Mouse (Mus musculus) layer of hippocampus, adult 2 months (tissue): ENCODE data around the gene Arfgap2. TPM values are rescaled to one million over a fixed set of nuclear protein-coding genes. Genes with fewer than 3 reads are reported as not detected.
"Not testable (repeated sequence)": the region's sequence is repeated elsewhere in the genome, so short reads cannot be mapped to it uniquely, and the experiment has no call there.

Experiments
- DNase-seq, 2 experiments: peaks; one replicate each; pipeline ENCODE4 v3.0.0; 2022; ENCODE audit warnings: low spot score in 2 of 2
- H3K27ac ChIP-seq: fragments of 200-600 bp; 2 replicates; pipeline ENCODE4 v1.8.1; 2022
- H3K4me3 ChIP-seq: fragments of 200-600 bp; 2 replicates; pipeline ENCODE4 v1.8.1; 2022; ENCODE audit warnings: mild to moderate bottlenecking
- CTCF ChIP-seq: fragments of 200-600 bp; conservative IDR thresholded peaks from 2 replicates; pipeline ENCODE4 v1.8.1; 2022; ENCODE audit warnings: antibody characterized with exemption, mild to moderate bottlenecking, moderate library complexity
- long read RNA-seq, 2 experiments: library from polyadenylated mRNA; stranded (forward); transcript quantifications; one replicate each; pipeline ENCODE4 v2.0.0; 2021; ENCODE audit warnings: borderline mapping rate in 2 of 2
- total RNA-seq, 2 experiments: library from RNA; stranded (reverse); gene quantifications; 2 replicates each; pipeline ENCODE4 v1.2.3; 2021

The Arfgap2 gene
- total RNA-seq, result 10 to 100 TPM; 75.6 to 81.3 TPM
- long read RNA-seq, experiment 1, transcript Arfgap2-202 (16 exons, 3,068 nt), result major isoform, 72 of 93 reads
- long read RNA-seq, experiment 1, partial matches to known transcripts, result 11 of 93 reads
- long read RNA-seq, experiment 1, other reads (novel, unspliced or antisense), result 10 of 93 reads
- long read RNA-seq, experiment 2, transcript Arfgap2-202 (16 exons, 3,068 nt), result major isoform, 100 of 120 reads
- long read RNA-seq, experiment 2, partial matches to known transcripts, result 9 of 120 reads
- long read RNA-seq, experiment 2, other reads (novel, unspliced or antisense), result 11 of 120 reads

DNA sequence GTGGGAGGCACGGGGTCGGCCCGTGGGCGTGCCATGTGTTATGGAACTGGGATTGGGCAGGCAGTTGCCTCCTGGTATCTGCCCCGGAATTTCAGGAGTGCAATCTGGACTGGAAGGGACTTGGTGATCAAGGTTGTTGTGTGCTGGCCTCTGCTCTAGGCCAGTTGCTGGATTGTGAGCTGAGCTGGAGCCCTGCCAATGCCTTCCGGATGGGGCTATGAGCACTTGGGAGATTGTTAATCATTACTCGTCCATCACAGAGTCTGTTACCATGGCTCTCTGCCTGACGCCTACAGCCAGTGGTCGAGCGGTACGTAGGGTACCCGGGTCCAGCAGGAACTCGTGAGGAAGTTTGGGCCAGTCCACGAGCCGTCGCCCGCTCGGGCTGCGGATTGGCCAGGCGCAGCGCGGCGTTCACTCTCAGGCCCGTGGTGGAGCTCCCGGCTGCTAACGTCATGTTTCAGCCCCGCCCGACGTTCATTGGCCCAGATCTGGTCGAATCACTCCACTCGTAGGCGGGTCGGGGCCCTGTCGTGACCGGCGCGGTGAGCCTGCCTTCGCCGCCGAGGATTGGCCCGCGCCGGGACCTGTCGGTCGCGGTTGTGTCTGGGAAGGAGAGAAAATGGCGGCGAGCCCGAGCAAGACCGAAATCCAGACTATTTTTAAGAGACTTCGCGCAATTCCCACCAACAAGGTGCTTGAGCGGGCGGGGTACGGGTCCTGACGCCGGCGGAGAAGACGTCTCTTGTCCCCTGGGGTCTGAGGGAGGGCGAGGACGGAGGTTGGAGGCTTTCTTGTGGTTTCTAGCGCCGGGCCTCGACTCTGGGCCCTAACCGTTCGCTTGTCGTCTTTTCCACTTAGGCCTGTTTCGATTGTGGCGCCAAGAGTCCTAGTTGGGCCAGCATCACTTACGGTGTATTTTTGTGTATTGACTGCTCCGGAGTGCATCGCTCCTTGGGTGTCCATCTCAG is at the start of gene Arfgap2:
Arfgap2 (plus strand) TSS at position 264 of the 971 bp plus-strand sequence.
- Histone ChIP-seq H3K27ac (peak within 1 kb of the TSS; percentile 97), H3K4me3 (peak within 1 kb of the TSS; percentile 62)
- DNase-seq, result peak; percentile 97 to 98
- TF ChIP-seq CTCF, result no peak

DNA sequence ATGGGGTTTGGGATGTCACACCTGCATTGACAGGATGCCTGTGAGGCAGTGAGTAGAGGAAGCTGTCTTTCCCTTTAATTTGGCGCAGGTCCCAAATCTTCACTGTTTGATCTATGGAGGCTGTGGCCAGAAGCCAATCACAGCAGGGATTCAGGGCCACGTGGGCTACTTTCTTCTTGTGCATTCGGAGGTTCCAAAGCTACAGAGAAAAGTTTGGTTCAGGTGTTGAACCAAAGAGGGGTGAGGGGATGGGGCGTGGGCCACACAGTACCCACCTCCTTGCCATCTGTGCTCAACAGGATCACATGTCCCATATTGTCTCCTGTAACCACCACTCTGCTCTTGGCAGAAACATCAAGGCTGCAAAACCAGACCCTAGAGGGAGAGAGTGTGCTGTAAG is 47.7 kb upstream of the Arfgap2 start:
- DNase-seq, result no peak
- TF ChIP-seq CTCF, result no peak
- H3K27ac ChIP-seq, result peak overlapping the region; percentile 28; the same call in 1 of the 2 replicates
- no peak overlapping the region for H3K4me3 ChIP-seq

DNA sequence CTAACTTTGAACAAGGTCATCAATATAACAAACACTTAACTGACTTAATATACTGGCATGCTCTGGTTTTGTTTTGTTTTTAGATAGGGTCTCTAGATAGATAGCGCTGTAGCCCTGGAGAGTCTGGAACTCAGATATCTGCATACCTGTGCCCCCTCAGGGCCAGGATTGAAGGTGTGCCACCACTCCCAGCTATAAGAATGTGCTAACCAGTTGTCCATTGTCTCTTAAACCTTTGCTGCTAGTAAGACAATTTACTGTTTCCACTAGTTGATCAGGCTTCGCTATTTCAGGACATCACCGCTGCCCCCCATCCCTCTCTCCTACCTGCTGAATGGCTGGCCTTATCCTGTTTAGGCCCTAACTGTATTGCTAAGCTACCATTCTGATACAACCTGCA is 44.3 kb upstream of the Arfgap2 start:
- Histone ChIP-seq H3K4me3 (no peak overlapping the region), H3K27ac (no peak overlapping the region)
- no peak for TF ChIP-seq CTCF
- DNase-seq, result no peak

DNA sequence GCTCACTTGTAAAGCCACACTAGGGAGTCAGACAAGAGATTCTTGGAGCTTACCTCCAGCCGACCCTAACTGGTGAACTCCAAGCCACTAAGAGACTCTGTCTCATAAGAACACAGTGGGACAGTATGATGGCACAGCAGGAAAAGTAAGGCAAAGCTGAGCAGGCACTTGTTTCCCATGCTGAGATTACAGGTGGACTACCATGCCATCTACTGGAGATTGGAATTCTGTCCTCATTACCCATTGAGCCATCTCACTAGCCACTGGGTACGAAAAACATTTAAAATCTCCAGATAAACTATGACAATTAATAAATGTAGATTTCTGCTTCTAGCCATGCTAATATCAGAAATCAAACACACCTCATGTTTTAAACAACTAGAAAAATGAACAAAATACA is 41.2 kb upstream of the Arfgap2 start:
- TF ChIP-seq CTCF, result peak; percentile 71
- DNase-seq, result no peak
- no peak overlapping the region for H3K27ac ChIP-seq

DNA sequence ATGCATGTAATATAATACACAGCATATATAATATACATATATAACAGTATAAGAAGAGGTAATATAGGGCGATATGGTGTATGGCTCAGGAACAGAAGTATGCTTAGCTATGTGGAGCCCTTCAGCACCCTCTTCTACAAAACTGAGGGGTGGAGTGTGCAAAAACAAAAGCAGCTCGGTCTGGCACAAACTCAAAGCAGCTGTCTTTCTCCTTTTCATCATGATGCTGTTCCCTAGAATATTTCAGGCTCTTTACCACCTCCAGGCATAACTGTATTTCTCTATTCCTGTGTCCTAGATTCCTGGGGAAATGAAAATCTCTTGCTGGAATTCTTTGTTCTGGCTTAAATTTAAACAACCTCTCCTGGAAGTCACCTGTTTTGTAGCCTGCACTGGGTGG is 35.0 kb upstream of the Arfgap2 start:
- TF ChIP-seq CTCF, result no peak
- no peak overlapping the region for H3K27ac ChIP-seq

More for the DNA sequence above, 41.2 kb upstream of the Arfgap2 start:
- H3K4me3 ChIP-seq, result no peak overlapping the region

DNA sequence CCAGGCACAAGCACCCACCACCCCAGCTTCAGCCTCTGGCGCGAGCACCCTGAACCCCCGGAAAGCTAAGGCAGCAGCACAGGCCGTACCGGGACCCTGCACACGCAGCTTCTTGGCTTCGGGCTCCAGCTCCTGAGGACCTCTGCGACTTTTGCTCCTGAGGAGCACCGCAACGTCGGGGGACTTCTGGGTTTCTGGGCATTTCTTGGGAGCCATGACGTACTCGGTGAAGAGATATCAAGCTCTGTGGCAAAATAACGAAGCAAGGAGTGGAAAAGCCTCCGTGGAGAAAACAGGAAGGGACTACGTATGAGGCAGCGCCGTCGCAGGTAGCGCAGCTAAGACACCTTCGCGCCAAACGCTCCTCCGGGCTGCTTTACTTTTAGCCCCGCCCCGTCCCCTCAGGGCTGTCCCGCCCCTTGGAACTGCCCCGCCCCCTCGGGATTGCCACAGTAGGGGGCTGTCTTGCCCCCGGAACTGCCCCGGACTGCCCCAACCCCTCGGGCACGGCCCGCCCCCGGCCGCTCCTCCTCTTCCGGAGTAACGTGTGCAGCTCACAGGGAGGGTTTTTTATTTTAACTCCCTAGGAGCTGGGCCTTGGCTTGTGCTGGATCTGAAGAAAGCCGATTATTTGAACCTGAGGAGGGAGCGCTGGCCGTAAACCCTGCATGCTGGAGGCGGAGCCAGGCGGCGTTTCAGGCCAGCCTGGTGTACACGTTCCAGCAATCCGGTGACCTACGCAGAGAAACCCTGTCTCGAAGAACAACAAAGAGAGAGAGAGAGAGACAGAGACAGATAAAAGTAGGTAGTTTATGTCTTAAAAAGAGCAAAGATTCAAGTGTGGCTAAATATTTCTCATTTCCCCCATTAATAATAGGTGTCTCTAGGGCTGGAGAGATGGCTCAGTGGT is 27.9 kb upstream of the Arfgap2 start, which contains the start of gene Ddb2:
Ddb2 (minus strand) TSS at position 382 of the 910 bp plus-strand sequence.
- Histone ChIP-seq H3K4me3 (peak within 1 kb of the TSS; percentile 89), H3K27ac (peak within 1 kb of the TSS; percentile 87)
- peak; percentile 91 for DNase-seq
- no peak for TF ChIP-seq CTCF

More for the DNA sequence above, 35.0 kb upstream of the Arfgap2 start:
- DNase-seq, result no peak
- no peak overlapping the region for H3K4me3 ChIP-seq

DNA sequence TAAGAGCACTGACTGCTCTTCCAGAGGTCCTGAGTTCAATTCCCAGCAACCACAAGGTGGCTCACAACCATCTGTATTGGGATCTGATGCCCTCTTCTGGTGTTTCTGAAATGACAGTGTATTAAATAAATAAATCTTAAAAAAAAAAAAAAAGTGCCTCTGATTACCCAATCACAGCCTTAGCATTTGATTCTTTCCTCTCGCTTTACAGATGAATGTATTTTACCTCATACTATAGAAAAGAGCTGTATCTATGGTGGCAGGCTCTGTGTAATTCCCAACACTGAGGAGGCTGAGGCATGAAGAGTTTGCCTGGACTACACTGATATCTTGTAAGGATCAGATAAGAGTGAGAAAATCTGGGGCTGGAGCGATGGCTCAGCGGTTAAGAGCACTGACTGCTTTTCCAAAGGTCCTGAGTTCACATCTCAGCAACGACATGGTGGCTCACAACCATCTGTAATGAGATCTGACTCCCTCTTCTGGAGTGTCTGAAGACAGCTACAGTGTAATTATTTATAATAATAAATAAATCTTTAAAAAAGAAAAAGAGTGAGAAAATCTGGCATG is 27.2 kb upstream of the Arfgap2 start:
- peak overlapping the region; percentile 87 for H3K27ac ChIP-seq
- not testable (repeated sequence) for DNase-seq
- H3K4me3 ChIP-seq, result peak overlapping the region; percentile 89
- peak; percentile 73 for TF ChIP-seq CTCF

DNA sequence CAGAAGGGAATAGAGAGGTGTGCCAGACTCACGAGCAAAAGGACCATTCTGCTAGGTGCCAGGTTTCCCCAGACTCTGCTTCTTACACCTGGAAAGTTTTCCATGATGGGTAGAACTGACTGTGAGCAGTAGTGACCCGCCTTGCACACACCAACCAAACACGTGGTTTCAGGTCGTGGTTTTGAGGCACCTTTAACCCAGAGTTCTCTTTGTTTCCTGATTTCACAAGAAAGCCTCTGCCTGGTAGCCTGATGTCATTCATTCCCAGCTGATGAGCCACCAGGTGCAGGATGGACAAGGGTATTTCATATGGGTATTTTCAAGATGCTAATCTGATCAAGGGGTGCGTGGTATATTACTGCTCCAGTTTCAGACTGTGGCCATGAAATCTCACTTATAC is 22.2 kb upstream of the Arfgap2 start:
- no peak for DNase-seq
- no peak for TF ChIP-seq CTCF
- Histone ChIP-seq H3K4me3 (no peak overlapping the region), H3K27ac (no peak overlapping the region)

DNA sequence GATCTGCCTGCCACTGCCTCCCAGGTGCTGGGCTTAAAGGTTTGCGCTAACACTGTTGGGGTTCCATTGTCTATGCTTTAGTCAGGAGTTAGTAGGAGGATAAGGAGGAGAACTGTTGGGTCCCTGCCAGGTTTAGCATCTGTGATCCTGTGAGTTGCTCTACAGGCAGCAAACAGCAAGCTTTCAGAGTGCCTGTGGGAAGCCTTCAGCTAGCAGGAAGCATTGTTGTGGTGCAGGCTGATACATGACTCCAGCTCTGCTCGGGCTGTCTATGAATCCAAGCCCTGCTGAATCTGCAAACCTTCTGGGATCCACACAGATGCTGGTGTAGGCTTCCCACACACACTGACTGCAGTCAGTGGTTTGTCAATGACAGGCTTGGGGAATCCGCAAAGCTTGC is 21.4 kb upstream of the Arfgap2 start:
- peak; percentile 75 to 89 for DNase-seq
- Histone ChIP-seq H3K27ac (peak overlapping the region; percentile 46; the same call in 1 of the 2 replicates), H3K4me3 (no peak overlapping the region)
- TF ChIP-seq CTCF, result no peak

DNA sequence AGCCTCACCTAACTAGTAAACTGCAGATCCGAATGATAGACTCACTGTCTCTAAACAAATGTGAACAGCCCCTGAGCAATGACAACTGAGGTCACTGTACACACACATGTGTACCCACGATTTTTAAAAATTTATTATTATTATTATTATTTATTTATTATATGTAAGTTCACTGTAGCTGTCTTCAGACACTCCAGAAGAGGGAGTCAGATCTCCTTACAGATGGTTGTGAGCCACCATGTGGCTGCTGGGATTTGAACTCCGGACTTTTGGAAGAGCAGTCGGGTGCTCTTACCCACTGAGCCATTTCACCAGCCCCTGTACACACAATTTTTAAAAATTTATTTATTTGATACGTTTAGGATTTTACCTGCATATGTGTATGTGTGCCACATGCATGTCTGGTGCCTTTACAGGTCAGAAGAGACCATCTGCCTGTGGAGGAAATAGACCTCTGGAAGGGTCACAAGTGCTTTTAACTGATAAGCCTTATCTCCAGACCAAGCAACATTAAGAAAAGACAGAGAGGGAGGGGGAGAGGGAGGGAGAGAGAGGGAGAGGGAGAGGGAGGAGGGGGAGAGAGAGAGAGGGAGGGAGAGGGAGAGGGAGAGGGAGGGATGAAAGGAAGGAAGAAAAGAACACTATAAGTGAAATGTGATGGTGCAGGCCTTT is 20.1 kb upstream of the Arfgap2 start:
- no peak for TF ChIP-seq CTCF
- DNase-seq, result no peak
- no peak overlapping the region for H3K4me3 ChIP-seq
- H3K27ac ChIP-seq, result peak overlapping the region; percentile 11; the same call in 1 of the 2 replicates

DNA sequence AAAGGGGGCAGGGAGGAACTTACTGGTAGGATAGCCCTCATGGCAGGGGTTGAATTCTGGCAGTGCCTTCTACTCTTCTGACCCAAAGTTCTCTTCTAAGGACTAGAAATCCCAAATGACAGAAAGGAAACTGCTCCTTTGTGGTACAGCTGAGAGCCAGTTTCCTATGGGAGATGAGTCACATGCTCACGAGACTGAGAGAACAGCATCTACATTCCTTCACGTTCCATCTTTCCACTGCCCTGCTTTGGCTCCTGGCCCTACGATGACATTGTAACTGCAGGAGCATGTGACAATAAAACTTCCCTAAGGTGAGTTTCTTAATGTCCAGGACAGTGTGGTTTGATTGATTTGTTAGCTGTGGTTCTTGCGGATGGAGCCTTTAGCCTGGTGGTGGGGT is 16.4 kb upstream of the Arfgap2 start:
- no peak for DNase-seq
- no peak for TF ChIP-seq CTCF
- Histone ChIP-seq H3K27ac (no peak overlapping the region), H3K4me3 (no peak overlapping the region)
